Mouse (Mus musculus): Measurements from ENCODE around the gene Ldlrad1. TPM values are rescaled to one million over a fixed set of nuclear protein-coding genes. Genes with fewer than 3 reads are reported as not detected.

Gene Ldlrad1
- total RNA-seq, 4 experiments from 2014 or later: 0.32 TPM; not detected in 3

GRCm38 (mm10) chr4:107260001-107260400, 51.0 kb downstream of the Ldlrad1 start:
- DNase-seq (ENCODE audit: low spot score in 2 of 2): no peak

Other genes starting within 250 kb of the Ldlrad1 start
- 10 to 100 TPM; 53.4 to 58.6 (median 58.2) TPM for gene Mrpl37, start 142.3 kb upstream of the Ldlrad1 start, total RNA-seq (2022)
- gene Cyb5rl, start 142.2 kb upstream of the Ldlrad1 start, total RNA-seq (2022): 1 to 10 TPM; 5.8 to 9.8 (median 7.2) TPM
- gene Cdcp2, start 112.3 kb upstream of the Ldlrad1 start, total RNA-seq (2022): not detected
- gene Tmem59, start 30.8 kb upstream of the Ldlrad1 start, total RNA-seq (2022): 100 to 1,000 TPM; 208 to 241 (median 220) TPM
- 10 to 100 TPM; 14.5 to 18.5 (median 15.6) TPM for gene Tceanc2, start 30.1 kb upstream of the Ldlrad1 start, total RNA-seq (2022)
- 10 to 100 TPM; 22.6 to 33.0 (median 28.7) TPM for gene Lrrc42, start 44.4 kb downstream of the Ldlrad1 start, total RNA-seq (2022)
- 10 to 100 TPM; 14.2 to 20.6 (median 19.4) TPM for gene Hspb11, start 44.4 kb downstream of the Ldlrad1 start, total RNA-seq (2022)
- not detected for gene Dio1, start 98.0 kb downstream of the Ldlrad1 start, total RNA-seq (2022)
- 10 to 100 TPM; 42.8 to 52.1 (median 45.8) TPM for gene Yipf1, start 105.2 kb downstream of the Ldlrad1 start, total RNA-seq (2022)
- gene Ndc1, start 158.6 kb downstream of the Ldlrad1 start, total RNA-seq (2022): 10 to 100 TPM in 2 of 4 experiments, 1 to 10 TPM in 2; 9.1 to 12.8 (median 10.4) TPM
- 1 to 10 TPM in 3 of 4 experiments, under 1 TPM in 1; 0.89 to 2.8 (median 1.2) TPM for gene Glis1, start 225.4 kb downstream of the Ldlrad1 start, total RNA-seq (2022)